Mouse (Mus musculus) kidney, embryonic 15.5 days (tissue): ENCODE data around the gene Snx7. TPM values are rescaled to one million over a fixed set of nuclear protein-coding genes. Genes with fewer than 3 reads are reported as not detected.

Experiments used
- microRNA-seq: library from miRNA; unstranded; fragments of <30 nt; microRNA quantifications from one replicate; pipeline ENCODE4, GENCODE M21; 2016
- polyA plus RNA-seq: library from polyadenylated mRNA; unstranded; fragments of >200 nt; fragmentation: Nextera tagmentation; extraction: Ambion mirVana; gene quantifications from 2 replicates; pipeline ENCODE4 v1.2.1, GENCODE M21; 2015

The Snx7 gene
- polyA plus RNA-seq, 1 experiment from 2014 or later, result 52.1 TPM

Small RNA genes lying within 50 kb of the gene (microRNA-seq; reads per million reads assigned to microRNA genes)
- gene Gm24811, result not detected
